Mouse (Mus musculus): ENCODE results near the gene Maml3. TPM values are rescaled to one million over a fixed set of nuclear protein-coding genes. Genes with fewer than 3 reads are reported as not detected.

Gene Maml3
- total and polyA plus RNA-seq, 3 experiments: 0.81 to 1.8 (median 0.98) TPM

DNA sequence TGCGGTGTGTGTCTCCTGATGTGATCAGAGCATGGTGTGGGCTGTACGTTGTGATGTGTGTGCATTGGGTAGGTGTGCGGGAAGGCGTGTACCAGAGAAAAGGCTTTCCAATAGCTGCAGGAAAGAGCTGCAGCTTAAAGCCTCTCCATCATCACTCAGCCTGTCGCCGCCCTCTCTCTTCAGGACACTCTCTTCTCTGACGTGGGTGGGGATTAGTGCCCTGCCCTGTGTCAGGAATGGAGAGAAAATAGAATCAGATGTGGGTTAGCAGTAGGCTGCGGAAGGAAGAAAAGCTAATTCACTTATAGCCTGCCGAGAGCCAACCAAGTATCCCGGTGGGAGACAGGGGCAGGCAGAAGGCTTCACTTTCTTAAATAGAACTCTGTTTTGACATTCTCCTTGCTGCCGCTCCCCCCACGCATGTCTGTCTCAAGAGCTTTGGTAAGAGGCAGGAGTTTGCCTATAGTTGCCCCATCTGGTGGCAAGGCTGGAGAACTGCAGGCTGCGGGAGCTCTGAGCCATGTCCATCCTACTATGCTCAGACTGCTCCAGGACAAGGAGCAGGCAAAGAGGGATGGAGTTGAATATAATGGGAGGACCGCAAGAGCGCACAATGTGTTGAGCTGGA is 456.7 kb downstream of the Maml3 start (continued):
- no peak for TF ChIP-seq EP300 (IDR thresholded peaks at IDR 0.05; ENCODE audit: low read length)
- TF ChIP-seq MXI1 (IDR thresholded peaks at IDR 0.05; ENCODE audit: low read depth, low read length): peak; percentile 38; the same call in 1 of the 2 replicates
- TF ChIP-seq GABPA (IDR thresholded peaks at IDR 0.05; ENCODE audit: insufficient replicate concordance, low read depth, low read length): no peak
- no peak for TF ChIP-seq UBTF (IDR thresholded peaks at IDR 0.05; ENCODE audit: low read depth, low read length)
- TF ChIP-seq NRF1 (IDR thresholded peaks at IDR 0.05; ENCODE audit: low read depth, low read length): peak; percentile 72
- peak; percentile 99 for TF ChIP-seq SMC3 (IDR thresholded peaks at IDR 0.05; ENCODE audit: low read depth, low read length)
- TF ChIP-seq JUND (conservative IDR thresholded peaks at IDR 0.05; ENCODE audit: low read depth, low read length): no peak
- 0 out of 2 replicates have a peak, but pooled peaks have one; percentile 44 for TF ChIP-seq MYC (IDR thresholded peaks at IDR 0.05; ENCODE audit: low read depth, low read length)
- TF ChIP-seq ZNF384 (IDR thresholded peaks at IDR 0.05; ENCODE audit: low read depth, low read length): no peak

DNA sequence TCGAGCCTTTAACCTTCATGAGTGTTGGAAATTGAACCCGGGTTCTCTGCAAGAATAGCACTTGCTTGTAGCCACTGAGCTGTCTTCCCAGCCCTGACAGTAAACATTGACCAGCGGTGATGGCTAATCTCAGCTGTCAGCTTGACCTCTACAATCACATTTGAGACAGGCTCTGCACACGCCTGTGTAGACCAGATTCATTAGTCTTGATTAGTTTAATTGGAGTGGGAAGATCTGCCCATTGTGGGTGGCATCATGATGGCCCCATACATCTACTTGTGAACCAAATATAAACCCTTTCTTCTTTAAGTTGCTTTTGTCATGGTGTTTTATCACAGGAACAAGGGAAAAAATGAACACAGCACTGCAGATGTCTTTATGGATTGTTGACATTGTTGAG is 457.5 kb downstream of the Maml3 start:
- H3K4me1 ChIP-seq (ENCODE audit: control insufficient read depth in 1 of 2, insufficient read depth in 2 of 2): peaks cover 27 to 72% of the 10 kb centered on the region in 2 experiments
- TF ChIP-seq USF2 (conservative IDR thresholded peaks at IDR 0.05; ENCODE audit: low read depth, low read length): no peak
- TF ChIP-seq JUN (IDR thresholded peaks at IDR 0.05; ENCODE audit: insufficient read depth, low read depth, low read length): no peak
- no peak for TF ChIP-seq MYC (IDR thresholded peaks at IDR 0.05; ENCODE audit: low read depth, low read length)
- TF ChIP-seq CHD1 (IDR thresholded peaks at IDR 0.05; ENCODE audit: low read depth, low read length): no peak
- TF ChIP-seq MXI1 (IDR thresholded peaks at IDR 0.05; ENCODE audit: low read depth, low read length): no peak
- TF ChIP-seq MAX (IDR thresholded peaks at IDR 0.05; ENCODE audit: low read length): no peak
- TF ChIP-seq ETS1 (conservative IDR thresholded peaks at IDR 0.05; ENCODE audit: low read depth, low read length): no peak
- no peak for TF ChIP-seq E2F4 (IDR thresholded peaks at IDR 0.05; ENCODE audit: insufficient replicate concordance, low read depth, low read length)
- TF ChIP-seq JUND (conservative IDR thresholded peaks at IDR 0.05; ENCODE audit: low read depth, low read length): no peak
- no peak for TF ChIP-seq NELFE (IDR thresholded peaks at IDR 0.05; ENCODE audit: low read depth, low read length)
- TF ChIP-seq ZMIZ1 (IDR thresholded peaks at IDR 0.05; ENCODE audit: low read depth, low read length): no peak
- no peak for TF ChIP-seq KAT2A (IDR thresholded peaks at IDR 0.05; ENCODE audit: insufficient replicate concordance, low read length)
- TF ChIP-seq ZNF384 (IDR thresholded peaks at IDR 0.05; ENCODE audit: low read depth, low read length): no peak
- dilution Hi-C loops (cut with MboI; ENCODE audit: extremely low pct_ligation_motif_present, extremely low pct_unique_long_range_greater_than_20kb, low sequenced_read_pairs): no loop called here
- H3K4me2 ChIP-seq (ENCODE audit: insufficient read depth, low read depth, poor library complexity, severe bottlenecking): no peak overlapping the region
- no peaks in the 10 kb centered on the region for H3K27me3 ChIP-seq (replicated peaks)
- peaks cover 2% of the 10 kb centered on the region for H3K9me3 ChIP-seq (replicated peaks; ENCODE audit: low read length)
- no peak for DNase-seq (ENCODE audit: extremely low read depth)
- in situ Hi-C loops (cut with MboI; ENCODE audit: low pct_ligation_motif_present, low pct_unique_long_range_greater_than_20kb, low sequenced_read_pairs): loop anchor here (5.0 to 10.0 kb wide), 2 partner anchors 55 to 163 kb away; partner anchors contain the start of gene Rab33b
- no peak overlapping the region for H3K27ac ChIP-seq (ENCODE audit: insufficient read depth, low read depth)
- no peaks in the 10 kb centered on the region for H3K36me3 ChIP-seq (replicated peaks in 1 of 2; ENCODE audit: control insufficient read depth in 1 of 2, insufficient read depth in 1 of 2, low read length in 1 of 2)
- no peaks in the 10 kb centered on the region for H3K79me2 ChIP-seq (replicated peaks; ENCODE audit: control insufficient read depth, extremely low read depth, insufficient read depth, poor library complexity, severe bottlenecking)
- no peak overlapping the region for H3K9ac ChIP-seq (ENCODE audit: insufficient read depth, low read depth)
- H3K4me3 ChIP-seq (replicated peaks in 1 of 3; ENCODE audit: low read depth in 2 of 3, low read length in 2 of 3, poor library complexity in 1 of 3): no peak overlapping the region

Data from CH12.LX (cell line).